Mouse (Mus musculus) yolk sac, embryonic 10.5 days (tissue): ENCODE measurements around the gene Samd4.
"Not testable (repeated sequence)": the region's sequence is repeated elsewhere in the genome, so short reads cannot be mapped to it uniquely, and the experiment has no call there.

Experiments
- DNase-seq: peaks from one replicate; pipeline ENCODE4 v3.0.0-alpha.2; 2017; ENCODE audit warnings: low spot score

Gene Samd4

GRCm38 (mm10) chr14:47107461-47107860 lies 224.8 kb downstream of the Samd4 start:
- no peak for DNase-seq

- DNase-seq, result not testable (repeated sequence)
These were observed 227.7 kb downstream of the Samd4 start for GRCm38 (mm10) chr14:47110391-47110790.

GRCm38 (mm10) chr14:47111341-47111740 lies 228.7 kb downstream of the Samd4 start:
- no peak for DNase-seq

- no peak for DNase-seq
These were observed 232.5 kb downstream of the Samd4 start for GRCm38 (mm10) chr14:47115154-47115553.

GRCm38 (mm10) chr14:47116062-47116762 lies 233.6 kb downstream of the Samd4 start:
- no peak for DNase-seq

GRCm38 (mm10) chr14:47117522-47117921 lies 234.9 kb downstream of the Samd4 start:
- no peak for DNase-seq

GRCm38 (mm10) chr14:47127987-47128386 lies 245.3 kb downstream of the Samd4 start:
- DNase-seq, result no peak

GRCm38 (mm10) chr14:47133948-47134347 lies 251.3 kb downstream of the Samd4 start:
- DNase-seq, result no peak

- no peak for DNase-seq
These were observed 254.0 kb downstream of the Samd4 start for GRCm38 (mm10) chr14:47136637-47137036.

- no peak for DNase-seq
These were observed 256.2 kb downstream of the Samd4 start for GRCm38 (mm10) chr14:47138853-47139252.

GRCm38 (mm10) chr14:47144326-47144725 lies 261.7 kb downstream of the Samd4 start:
- DNase-seq, result no peak

- no peak for DNase-seq
These were observed 268.7 kb downstream of the Samd4 start for GRCm38 (mm10) chr14:47151306-47151705.

GRCm38 (mm10) chr14:47154303-47154702 lies 271.6 kb downstream of the Samd4 start:
- no peak for DNase-seq
